Mouse (Mus musculus) megakaryocyte, embryonic 14.5 days (primary cell): Measurements from ENCODE around the gene Lhfpl4. TPM values are rescaled to one million over a fixed set of nuclear protein-coding genes. Genes with fewer than 3 reads are reported as not detected.

Experiments used
- H3K27me3 ChIP-seq: replicated peaks from 2 replicates; pipeline ENCODE3; 2012; ENCODE audit warnings: inconsistent platforms
- H3K36me3 ChIP-seq: replicated peaks from 2 replicates; pipeline ENCODE3; 2012; ENCODE audit warnings: low read length, inconsistent platforms, mixed read lengths
- H3K4me1 ChIP-seq: 2 replicates; pipeline ENCODE4 v1.6.1; 2012; ENCODE audit warnings: inconsistent platforms
- H3K4me3 ChIP-seq: replicated peaks from 2 replicates; pipeline ENCODE3; 2012; ENCODE audit warnings: moderate library complexity, mild to moderate bottlenecking, inconsistent platforms
- H3K9me3 ChIP-seq: 2 replicates; pipeline ENCODE4 v1.6.1; 2012; ENCODE audit warnings: inconsistent platforms
- FLI1 ChIP-seq: IDR thresholded peaks from 2 replicates; pipeline ENCODE4 v1.6.1; 2012; ENCODE audit warnings: low read length, inconsistent platforms, mixed read lengths
- GATA1 ChIP-seq: IDR thresholded peaks from 3 replicates; pipeline ENCODE4 v1.6.1; 2012; ENCODE audit warnings: mixed read lengths, low read length, inconsistent platforms, borderline replicate concordance
- polyA plus RNA-seq: library from polyadenylated mRNA; stranded (reverse); fragments of >175 nt; gene quantifications from 2 replicates; pipeline ENCODE4 v1.2.3, GENCODE M21; 2012; ENCODE audit warnings: low replicate concordance; ENCODE audit not compliant: insufficient read depth

Gene Lhfpl4
- polyA plus RNA-seq, 1 experiment, result not detected

DNA sequence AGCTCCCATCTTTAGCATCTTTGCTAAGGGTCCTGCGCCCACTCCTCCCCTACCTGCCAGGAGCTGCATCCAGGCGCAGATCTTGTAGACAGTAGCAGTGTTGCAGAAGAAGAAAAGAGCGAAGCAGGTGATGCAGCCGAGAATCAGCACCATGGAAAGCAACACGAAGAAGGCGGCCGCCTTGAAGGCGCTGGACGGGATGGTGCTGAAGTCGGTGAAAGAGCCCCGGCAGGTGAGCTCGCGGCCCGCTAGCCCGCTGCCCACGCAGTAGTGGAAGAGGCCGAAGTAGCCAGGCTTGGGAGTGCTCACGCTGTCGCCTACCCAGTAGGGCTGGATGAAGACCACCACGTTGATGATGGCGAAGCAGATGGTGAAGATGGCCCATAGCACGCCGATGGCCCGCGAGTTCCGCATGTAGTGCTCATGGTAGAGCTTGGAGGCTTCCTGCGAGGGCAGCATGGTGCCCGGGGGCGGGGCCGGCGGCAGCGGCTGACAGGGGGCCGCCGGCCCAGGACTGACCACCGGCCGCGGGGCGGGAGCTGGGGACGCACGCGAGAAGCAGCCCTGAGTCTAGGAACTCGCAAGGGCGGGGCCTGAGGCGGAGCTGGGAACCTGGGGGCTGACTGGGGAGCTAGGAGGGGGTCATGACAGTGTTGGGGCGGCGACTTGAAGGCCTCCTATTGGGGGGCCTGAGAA, 1.3 kb downstream of the Lhfpl4 start:
- no peaks in the 10 kb centered on the region for H3K36me3 ChIP-seq
- H3K9me3 ChIP-seq, result peaks cover 4% of the 10 kb centered on the region
- TF ChIP-seq FLI1 (no peak), GATA1 (no peak)
- peak overlapping the region; percentile 59 for H3K4me3 ChIP-seq
- peaks cover 75% of the 10 kb centered on the region for H3K27me3 ChIP-seq
- peaks cover 17% of the 10 kb centered on the region for H3K4me1 ChIP-seq

DNA sequence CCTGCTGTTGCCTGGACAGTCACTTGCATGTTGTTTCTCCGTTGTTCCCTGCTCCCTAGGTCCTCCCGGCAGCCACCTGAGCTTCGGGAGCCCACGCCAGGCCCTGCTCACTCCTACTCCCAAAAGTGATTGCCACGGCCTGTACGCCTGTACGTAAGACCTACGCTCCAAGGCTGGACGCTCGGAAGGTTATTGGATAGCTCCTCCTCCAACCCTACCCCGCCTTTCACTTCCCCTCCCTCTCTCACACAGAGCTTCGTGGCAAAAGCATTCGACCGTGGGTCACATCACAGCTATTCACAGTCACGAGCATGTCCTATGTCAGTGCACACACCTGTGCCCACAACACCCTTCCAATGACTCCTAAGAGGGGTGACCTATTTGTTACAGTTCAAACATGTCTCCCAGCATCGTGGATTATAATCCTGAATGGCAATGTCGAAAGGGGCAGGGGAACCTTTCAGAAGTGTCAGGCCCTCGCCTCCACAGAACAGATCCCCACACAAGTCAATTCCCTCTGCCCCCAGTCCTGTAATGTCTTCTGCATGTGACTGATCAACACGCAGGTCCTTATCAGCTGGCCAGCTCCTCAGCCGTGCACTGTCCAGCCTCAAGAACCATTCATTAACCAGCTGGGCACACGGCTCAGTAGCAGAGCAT, 10.2 kb downstream of the Lhfpl4 start:
- no peak overlapping the region for H3K4me3 ChIP-seq
- no peaks in the 10 kb centered on the region for H3K9me3 ChIP-seq
- peaks cover 50% of the 10 kb centered on the region for H3K27me3 ChIP-seq
- H3K36me3 ChIP-seq, result no peaks in the 10 kb centered on the region
- H3K4me1 ChIP-seq, result no peaks in the 10 kb centered on the region
- TF ChIP-seq FLI1, result no peak
- TF ChIP-seq GATA1, result no peak

DNA sequence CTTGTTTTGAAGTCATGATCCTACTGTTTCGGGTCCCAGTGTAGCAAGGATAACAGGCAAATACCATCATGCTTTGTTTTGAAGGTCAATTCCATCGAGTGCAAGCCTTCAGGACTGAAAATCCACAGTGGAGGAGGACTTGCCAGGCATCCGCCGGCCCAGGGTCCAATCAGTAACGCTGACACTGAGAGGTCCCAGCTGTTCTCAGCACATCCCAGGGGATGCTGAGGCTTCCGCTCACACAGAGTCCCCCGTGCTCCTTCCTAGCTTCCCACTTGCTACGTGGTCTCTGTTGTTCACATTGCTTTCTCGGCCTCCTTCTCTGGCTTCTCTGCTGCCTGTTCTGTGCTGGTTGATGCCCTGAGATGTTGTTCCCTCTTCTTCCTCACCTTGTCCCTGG, 11.0 kb downstream of the Lhfpl4 start:
- Histone ChIP-seq H3K4me1 (no peaks in the 10 kb centered on the region), H3K27me3 (peaks cover 53% of the 10 kb centered on the region), H3K4me3 (no peak overlapping the region), H3K36me3 (no peaks in the 10 kb centered on the region), H3K9me3 (no peaks in the 10 kb centered on the region)
- TF ChIP-seq FLI1, result no peak
- no peak for TF ChIP-seq GATA1

DNA sequence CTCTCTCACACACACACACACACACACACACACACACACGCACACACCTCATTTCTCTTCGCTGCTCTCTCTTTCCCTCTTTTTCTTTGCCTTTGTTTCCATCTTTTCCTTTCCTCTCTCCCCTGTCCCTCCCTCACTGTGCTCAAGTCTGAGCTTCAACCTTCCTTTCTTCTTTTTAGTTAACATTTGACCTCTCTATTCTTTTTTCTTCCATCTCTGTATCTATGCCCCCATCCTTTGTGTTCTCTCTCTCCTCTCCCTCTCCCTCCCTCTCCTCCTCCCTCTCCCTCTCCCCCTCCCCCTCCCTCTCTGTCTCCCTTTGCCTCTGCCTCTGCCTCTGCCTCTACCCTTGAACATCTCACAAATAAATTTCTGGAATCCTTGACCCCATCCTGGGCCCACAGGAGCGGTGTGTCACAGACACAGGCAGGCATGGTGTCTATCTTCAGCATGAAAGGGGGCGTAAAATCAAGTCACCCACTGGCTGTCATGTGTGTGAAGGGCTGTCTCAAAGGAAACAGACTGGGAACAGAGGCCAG, 15.9 kb downstream of the Lhfpl4 start:
- peaks cover 41% of the 10 kb centered on the region for H3K27me3 ChIP-seq
- no peak for TF ChIP-seq FLI1
- no peak for TF ChIP-seq GATA1
- H3K36me3 ChIP-seq, result no peaks in the 10 kb centered on the region
- H3K4me3 ChIP-seq, result no peak overlapping the region
- H3K9me3 ChIP-seq, result peaks cover 21% of the 10 kb centered on the region
- H3K4me1 ChIP-seq, result no peaks in the 10 kb centered on the region

DNA sequence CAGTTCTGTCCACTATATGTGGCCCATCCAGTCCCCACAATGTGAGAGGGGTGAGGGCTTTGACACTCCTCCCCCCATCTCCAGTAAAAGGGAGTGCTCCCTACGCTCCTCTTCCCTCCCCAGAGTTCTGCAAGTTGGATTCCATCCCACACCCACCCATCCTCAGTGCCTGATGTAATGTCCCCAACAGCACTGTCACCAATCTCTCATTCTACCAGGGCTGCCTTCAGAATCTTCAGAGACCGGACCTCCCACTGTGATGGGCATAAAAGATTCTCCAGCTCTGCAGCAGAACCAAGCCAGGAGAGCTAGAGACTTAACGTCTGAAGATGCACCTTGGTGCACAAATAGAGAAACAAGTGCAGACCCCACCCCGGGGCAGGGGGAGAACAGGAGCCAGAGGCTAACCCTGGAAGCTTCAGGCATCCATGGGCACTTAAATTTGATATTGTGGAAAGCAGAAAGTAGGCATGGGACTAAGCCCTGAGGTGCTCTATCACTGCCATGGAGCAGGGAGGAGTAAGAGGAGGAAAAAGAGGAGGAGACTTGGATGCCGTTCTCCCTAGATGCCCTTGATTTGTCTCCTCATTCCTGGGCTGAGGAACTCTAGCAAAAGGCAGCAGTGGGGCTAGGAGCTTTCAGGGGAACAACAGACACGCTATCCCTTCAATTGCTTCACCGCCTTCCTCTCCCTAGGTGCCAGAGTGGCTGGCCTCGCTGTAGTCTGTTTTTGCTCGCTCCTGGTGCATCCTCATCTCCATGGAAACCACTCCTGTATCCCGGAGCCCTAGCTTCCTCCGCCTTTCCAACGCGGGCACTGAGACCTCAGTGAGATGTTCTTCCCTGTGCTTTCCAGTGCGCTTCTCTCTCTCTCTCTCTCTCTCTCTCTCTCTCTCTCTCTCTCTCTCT, 16.6 kb downstream of the Lhfpl4 start:
- Histone ChIP-seq H3K9me3 (peaks cover 21% of the 10 kb centered on the region), H3K27me3 (peaks cover 37% of the 10 kb centered on the region), H3K4me3 (no peak overlapping the region), H3K36me3 (no peaks in the 10 kb centered on the region), H3K4me1 (no peaks in the 10 kb centered on the region; the same call in 1 of the 2 replicates)
- TF ChIP-seq FLI1, result no peak
- no peak for TF ChIP-seq GATA1

DNA sequence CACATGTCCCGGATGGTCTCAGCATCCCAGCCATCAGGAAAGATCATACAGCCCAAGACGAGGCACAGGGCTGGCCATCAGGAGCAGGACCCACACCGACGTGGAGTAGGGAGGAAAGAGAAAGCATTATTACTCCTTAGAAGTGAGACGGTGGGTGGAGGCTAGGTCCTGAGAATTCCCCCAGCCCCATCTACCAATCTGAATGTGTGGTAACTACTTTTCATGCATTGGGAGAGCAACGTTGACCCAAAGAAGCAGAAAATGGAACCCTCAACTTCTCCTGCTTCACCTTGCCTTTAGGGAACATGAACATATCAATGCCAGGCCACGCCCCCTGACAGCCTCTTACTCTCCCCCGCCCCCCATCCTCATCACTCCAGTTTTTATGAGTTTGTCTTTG, 18.6 kb downstream of the Lhfpl4 start:
- Histone ChIP-seq H3K4me3 (no peak overlapping the region), H3K4me1 (peaks cover 16% of the 10 kb centered on the region), H3K36me3 (no peaks in the 10 kb centered on the region), H3K9me3 (peaks cover 21% of the 10 kb centered on the region), H3K27me3 (peaks cover 32% of the 10 kb centered on the region)
- TF ChIP-seq GATA1 (no peak), FLI1 (no peak)

DNA sequence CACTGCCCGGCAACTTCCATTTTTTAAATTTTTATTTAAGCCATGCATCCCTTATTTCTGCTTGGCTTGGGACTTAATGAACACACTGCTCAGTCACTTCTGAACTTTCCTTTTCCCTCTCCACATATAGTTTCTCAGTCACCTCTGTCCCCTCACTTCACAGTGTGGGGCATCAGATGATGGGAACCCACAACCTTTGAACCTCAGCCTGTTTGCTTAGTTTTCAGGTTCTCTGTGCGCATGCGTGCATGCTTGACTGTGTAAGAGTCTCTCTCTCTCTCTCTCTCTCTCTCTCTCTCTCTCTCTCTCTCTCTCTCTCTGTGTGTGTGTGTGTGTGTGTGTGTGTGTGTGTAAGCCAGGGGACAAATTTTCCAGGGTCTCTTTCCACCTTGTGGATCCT, 19.7 kb downstream of the Lhfpl4 start:
- Histone ChIP-seq H3K27me3 (peaks cover 36% of the 10 kb centered on the region), H3K4me1 (peaks cover 28% of the 10 kb centered on the region), H3K9me3 (peaks cover 21% of the 10 kb centered on the region), H3K36me3 (no peaks in the 10 kb centered on the region), H3K4me3 (no peak overlapping the region)
- TF ChIP-seq FLI1, result no peak
- TF ChIP-seq GATA1, result no peak

DNA sequence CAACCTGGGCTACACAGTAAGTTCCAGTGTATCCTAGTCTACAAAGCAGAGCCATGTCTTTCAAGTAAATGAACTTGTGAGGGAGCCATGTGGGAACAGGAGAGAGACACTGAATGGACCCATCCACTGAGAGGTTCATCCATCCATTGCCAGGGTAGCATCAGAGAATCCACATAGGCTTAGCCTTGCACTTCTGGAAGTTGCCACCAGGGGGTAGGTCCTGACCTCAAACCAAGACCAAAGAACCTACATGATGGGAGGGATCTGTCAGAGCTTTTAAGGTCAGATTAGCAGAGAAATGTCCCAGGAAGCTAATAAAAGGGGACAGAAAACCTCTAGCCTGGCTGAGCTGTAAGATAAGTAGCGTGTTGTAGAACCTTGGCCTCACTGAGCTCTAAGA, 22.6 kb downstream of the Lhfpl4 start:
- no peak for TF ChIP-seq GATA1
- TF ChIP-seq FLI1, result no peak
- peaks cover 29% of the 10 kb centered on the region for H3K27me3 ChIP-seq
- H3K4me3 ChIP-seq, result no peak overlapping the region
- H3K4me1 ChIP-seq, result peaks cover 28% of the 10 kb centered on the region
- no peaks in the 10 kb centered on the region for H3K36me3 ChIP-seq
- H3K9me3 ChIP-seq, result peaks cover 15% of the 10 kb centered on the region

DNA sequence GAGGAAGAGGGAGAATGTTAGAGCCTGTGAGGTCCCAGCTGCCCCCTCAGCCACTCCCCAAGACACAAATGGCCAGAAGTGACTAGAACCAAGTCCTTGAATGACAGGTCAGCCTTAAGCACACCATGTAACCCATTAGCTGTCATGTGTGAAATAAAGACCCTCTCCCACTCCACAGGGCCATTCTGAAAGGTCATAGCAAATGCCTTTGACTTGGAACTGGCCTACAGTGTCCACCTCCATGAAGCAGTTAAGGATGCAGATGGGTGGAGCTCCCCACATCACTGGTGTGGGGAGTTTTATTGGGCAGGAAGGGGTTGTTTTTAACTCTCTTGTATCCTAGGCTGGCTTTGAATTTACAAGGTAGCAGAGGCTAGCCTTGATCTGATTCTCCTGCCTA, 23.2 kb downstream of the Lhfpl4 start:
- peaks cover 29% of the 10 kb centered on the region for H3K27me3 ChIP-seq
- H3K4me3 ChIP-seq, result no peak overlapping the region
- H3K9me3 ChIP-seq, result peaks cover 9% of the 10 kb centered on the region
- peaks cover 31% of the 10 kb centered on the region for H3K4me1 ChIP-seq
- TF ChIP-seq FLI1 (no peak), GATA1 (no peak)
- no peaks in the 10 kb centered on the region for H3K36me3 ChIP-seq
